Mouse (Mus musculus) hindbrain, embryonic 14.5 days (tissue): ENCODE results near the gene Calm1. TPM values are rescaled to one million over a fixed set of nuclear protein-coding genes. Genes with fewer than 3 reads are reported as not detected.
A peak's percentile ranks its signal among the peaks of the same experiment; 100 is the strongest.

Source experiments
- ATAC-seq: fragments of 200-750 bp; cut with Nextera tagmentation; 2 replicates; pipeline ENCODE4 v1.8.0; 2017; ENCODE audit warnings: moderate number of reproducible peaks, mild to moderate bottlenecking, moderate TSS enrichment, moderate library complexity; ENCODE audit not compliant: low FRiP score
- DNase-seq: peaks from one replicate; pipeline ENCODE4 v3.0.0-alpha.2; 2015; ENCODE audit warnings: low spot score
- H3K27ac ChIP-seq: fragments of 300-500 bp; sonication (generic); 2 replicates; pipeline ENCODE4 v1.5.1; 2014; ENCODE audit warnings: mild to moderate bottlenecking, moderate library complexity
- H3K27me3 ChIP-seq: fragments of 300-500 bp; sonication (generic); 2 replicates; pipeline ENCODE4 v1.6.1; 2014; ENCODE audit warnings: mild to moderate bottlenecking, low read length, mixed read lengths; ENCODE audit not compliant: control insufficient read depth, insufficient read depth
- H3K36me3 ChIP-seq: fragments of 300-500 bp; sonication (generic); replicated peaks from 2 replicates; pipeline ENCODE4 v1.6.1; 2014; ENCODE audit not compliant: control insufficient read depth, insufficient read depth
- H3K4me1 ChIP-seq: fragments of 300-500 bp; sonication (generic); replicated peaks from 2 replicates; pipeline ENCODE4 v1.6.1; 2014; ENCODE audit warnings: antibody characterized with exemption, low read length, mixed read lengths; ENCODE audit not compliant: control insufficient read depth, insufficient read depth
- H3K4me2 ChIP-seq: fragments of 300-500 bp; sonication (generic); replicated peaks from 2 replicates; pipeline ENCODE4 v1.6.1; 2014; ENCODE audit warnings: mild to moderate bottlenecking, moderate library complexity
- H3K4me3 ChIP-seq: fragments of 300-500 bp; sonication (generic); replicated peaks from 2 replicates; pipeline ENCODE4 v1.5.1; 2014; ENCODE audit warnings: mild to moderate bottlenecking, low read length
- H3K9ac ChIP-seq: fragments of 300-500 bp; sonication (generic); 2 replicates; pipeline ENCODE4 v1.6.1; 2014
- H3K9me3 ChIP-seq: fragments of 300-500 bp; sonication (generic); 2 replicates; pipeline ENCODE4 v1.6.1; 2016; ENCODE audit warnings: low read length; ENCODE audit not compliant: control insufficient read depth
- WGBS: fragments of 180-500 bp; shearing (Covaris S2); extraction: QIAGEN DNeasy Blood & Tissue Kit; methylation state at CpG from one replicate; pipeline ENCODE4 v1.1.7; 2014; 5-methylcytosine and 5-hydroxymethylcytosine counted together
- polyA plus RNA-seq: library from polyadenylated mRNA; unstranded; fragments of >200 nt; fragmentation: Nextera tagmentation; extraction: Ambion mirVana; gene quantifications from 2 replicates; pipeline ENCODE4 v1.2.1, GENCODE M21; 2014

The Calm1 gene
- polyA plus RNA-seq, 1 experiment from 2014 or later, result 2,705 TPM

GRCm38 (mm10) chr12:100244580-100244979, 45.3 kb downstream of the Calm1 start:
- 14% methylated on average over 5 of the region's 5 CpGs for WGBS
- no peak overlapping the region; the same call in 1 of the 2 replicates for H3K9ac ChIP-seq

DNA sequence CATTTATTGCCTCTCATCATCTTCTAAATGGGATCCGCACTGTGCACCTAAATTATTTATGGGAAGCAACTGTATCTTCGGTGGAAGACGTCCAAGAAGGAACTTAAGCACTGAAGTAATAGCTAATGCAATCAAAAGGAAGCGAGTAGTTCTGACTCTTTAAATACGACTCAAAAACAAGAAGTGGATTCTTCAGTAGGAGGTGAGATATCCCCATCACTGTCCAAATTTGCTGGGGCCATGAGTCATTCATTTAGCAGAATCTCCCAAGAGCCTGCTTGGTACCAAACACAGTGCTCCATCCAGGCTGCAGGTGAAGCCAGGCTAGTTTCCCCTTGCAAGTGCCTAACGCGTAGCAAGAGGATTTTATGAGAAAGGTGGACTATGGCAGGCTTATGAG, 49.9 kb downstream of the Calm1 start:
- Histone ChIP-seq H3K4me1 (peaks cover 9% of the 10 kb centered on the region; the same call in 1 of the 2 replicates), H3K4me2 (no peak overlapping the region), H3K27ac (no peak overlapping the region), H3K27me3 (no peaks in the 10 kb centered on the region), H3K4me3 (no peak overlapping the region), H3K9me3 (no peaks in the 10 kb centered on the region), H3K36me3 (no peaks in the 10 kb centered on the region), H3K9ac (no peak overlapping the region)
- DNase-seq, result no peak
- WGBS, result 94% methylated on average over 7 of the region's 7 CpGs
- ATAC-seq, result no peak

More at GRCm38 (mm10) chr12:100244580-100244979, 45.3 kb downstream of the Calm1 start:
- Histone ChIP-seq H3K4me3 (no peak overlapping the region), H3K9me3 (no peaks in the 10 kb centered on the region), H3K27me3 (no peaks in the 10 kb centered on the region), H3K36me3 (no peaks in the 10 kb centered on the region), H3K4me1 (peaks cover 19% of the 10 kb centered on the region), H3K27ac (peak overlapping the region; percentile 65; the same call in 1 of the 2 replicates), H3K4me2 (no peak overlapping the region)
- DNase-seq (peak; percentile 60), ATAC-seq (peak; percentile 60; the same call in 1 of the 2 replicates)

DNA sequence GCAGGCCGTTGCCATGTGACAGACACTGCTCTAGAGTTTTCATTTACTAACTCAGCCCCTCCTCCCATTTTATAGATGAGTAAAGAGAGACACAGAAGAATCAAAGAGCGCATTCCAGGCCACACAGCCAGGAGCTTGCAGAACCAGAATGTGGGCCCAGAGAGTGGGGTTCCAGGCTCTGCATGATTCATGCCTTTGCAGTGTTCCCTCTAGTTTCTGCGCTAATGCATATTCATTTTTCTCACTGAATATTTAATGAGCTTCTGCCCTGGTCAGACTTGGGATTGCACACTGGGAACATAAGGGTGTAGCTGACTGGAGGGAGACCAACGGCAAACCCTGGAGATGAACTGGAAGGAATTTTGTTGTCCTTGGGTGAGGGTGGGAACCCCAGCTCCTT, 55.2 kb downstream of the Calm1 start:
- H3K9me3 ChIP-seq, result no peaks in the 10 kb centered on the region
- H3K4me2 ChIP-seq, result no peak overlapping the region
- no peaks in the 10 kb centered on the region for H3K27me3 ChIP-seq
- H3K9ac ChIP-seq, result no peak overlapping the region
- H3K36me3 ChIP-seq, result no peaks in the 10 kb centered on the region
- ATAC-seq (no peak), DNase-seq (no peak)
- 69% methylated on average over 4 of the region's 4 CpGs for WGBS
- H3K4me3 ChIP-seq, result no peak overlapping the region
- H3K27ac ChIP-seq, result no peak overlapping the region
- no peaks in the 10 kb centered on the region for H3K4me1 ChIP-seq

- Histone ChIP-seq H3K4me3 (no peak overlapping the region), H3K27me3 (no peaks in the 10 kb centered on the region), H3K4me2 (no peak overlapping the region), H3K9ac (no peak overlapping the region), H3K9me3 (no peaks in the 10 kb centered on the region), H3K4me1 (no peaks in the 10 kb centered on the region), H3K27ac (no peak overlapping the region), H3K36me3 (no peaks in the 10 kb centered on the region)
- ATAC-seq (no peak), DNase-seq (no peak)
- WGBS, result 97% methylated on average over 2 of the region's 2 CpGs
Measured at GRCm38 (mm10) chr12:100255441-100255949, 56.3 kb downstream of the Calm1 start.

DNA sequence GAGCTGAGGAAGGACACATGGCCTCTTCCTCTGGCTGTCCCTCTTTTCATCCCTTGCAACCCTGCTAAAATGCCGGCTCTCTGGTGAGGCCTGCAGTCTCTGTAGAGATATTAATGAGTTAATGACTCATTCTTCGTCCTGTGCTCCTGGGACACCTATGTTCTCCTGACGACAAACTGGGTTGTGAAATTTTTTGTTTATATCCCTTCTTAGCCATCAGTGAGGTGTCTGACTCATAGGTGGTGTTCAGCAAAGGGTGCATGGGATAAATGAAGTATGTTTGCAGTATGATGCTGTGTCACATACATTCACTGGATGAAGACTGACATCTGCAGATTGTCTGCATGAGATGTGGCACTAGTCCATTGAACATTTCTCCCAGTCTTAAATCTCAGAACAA, 58.5 kb downstream of the Calm1 start:
- H3K27ac ChIP-seq, result no peak overlapping the region
- DNase-seq (no peak), ATAC-seq (no peak)
- 76% methylated on average over 3 of the region's 3 CpGs for WGBS
- H3K4me2 ChIP-seq, result no peak overlapping the region
- H3K4me1 ChIP-seq, result no peaks in the 10 kb centered on the region
- H3K9ac ChIP-seq, result no peak overlapping the region
- no peaks in the 10 kb centered on the region for H3K36me3 ChIP-seq
- no peak overlapping the region for H3K4me3 ChIP-seq
- H3K27me3 ChIP-seq, result no peaks in the 10 kb centered on the region
- H3K9me3 ChIP-seq, result no peaks in the 10 kb centered on the region

Other genes starting within 250 kb of the Calm1 start
- gene Kcnk13, start 234.9 kb upstream of the Calm1 start, polyA plus RNA-seq, result 0.80 TPM in 2 replicates
- gene Psmc1, start 89.3 kb upstream of the Calm1 start, polyA plus RNA-seq, result 264 and 278 TPM in 2 replicates
- gene Nrde2, start 39.8 kb upstream of the Calm1 start, polyA plus RNA-seq, result 12.0 and 14.0 TPM in 2 replicates